Mouse (Mus musculus): ENCODE data around the gene Plod2.

Plod2 gene

GRCm38 (mm10) chr9:92555006-92555958 lies 13.3 kb downstream of the Plod2 start:
- no peak for DNase-seq (ENCODE audit: low read depth, low spot score)

GRCm38 (mm10) chr9:92559750-92560149 lies 17.7 kb downstream of the Plod2 start:
- no peak for DNase-seq (ENCODE audit: low read depth, low spot score)

- DNase-seq (ENCODE audit: low read depth, low spot score) = no peak
These were observed 19.0 kb downstream of the Plod2 start for GRCm38 (mm10) chr9:92560840-92561547.

- DNase-seq (ENCODE audit: low read depth, low spot score) = no peak
These were observed 20.4 kb downstream of the Plod2 start for GRCm38 (mm10) chr9:92562416-92562815.

- no peak for DNase-seq (ENCODE audit: low read depth, low spot score)
These were observed 21.3 kb downstream of the Plod2 start for GRCm38 (mm10) chr9:92563306-92563705.

GRCm38 (mm10) chr9:92564391-92564790 lies 22.4 kb downstream of the Plod2 start:
- DNase-seq (ENCODE audit: low read depth, low spot score) = no peak

GRCm38 (mm10) chr9:92566234-92566633 lies 24.2 kb downstream of the Plod2 start:
- no peak for DNase-seq (ENCODE audit: low read depth, low spot score)

GRCm38 (mm10) chr9:92567474-92567873 lies 25.5 kb downstream of the Plod2 start:
- no peak for DNase-seq (ENCODE audit: low read depth, low spot score)

- DNase-seq (ENCODE audit: low read depth, low spot score) = no peak
These were observed 26.8 kb downstream of the Plod2 start for GRCm38 (mm10) chr9:92568798-92569197.

GRCm38 (mm10) chr9:92572376-92573108 lies 30.5 kb downstream of the Plod2 start:
- no peak for DNase-seq (ENCODE audit: low read depth, low spot score)

- DNase-seq (ENCODE audit: low read depth, low spot score) = no peak
These were observed 41.9 kb downstream of the Plod2 start for GRCm38 (mm10) chr9:92583876-92584275.

- no peak for DNase-seq (ENCODE audit: low read depth, low spot score)
These were observed 44.0 kb downstream of the Plod2 start for GRCm38 (mm10) chr9:92586025-92586424.

GRCm38 (mm10) chr9:92587391-92587790 lies 45.4 kb downstream of the Plod2 start:
- DNase-seq (ENCODE audit: low read depth, low spot score) = no peak

- DNase-seq (ENCODE audit: low read depth, low spot score) = no peak
These were observed 46.2 kb downstream of the Plod2 start for GRCm38 (mm10) chr9:92588226-92588625.

- no peak for DNase-seq (ENCODE audit: low read depth, low spot score)
These were observed 47.0 kb downstream of the Plod2 start for GRCm38 (mm10) chr9:92589021-92589420.

GRCm38 (mm10) chr9:92591482-92591881 lies 49.5 kb downstream of the Plod2 start:
- DNase-seq (ENCODE audit: low read depth, low spot score) = no peak

GRCm38 (mm10) chr9:92592757-92593156 lies 50.7 kb downstream of the Plod2 start:
- DNase-seq (ENCODE audit: low read depth, low spot score) = no peak

GRCm38 (mm10) chr9:92594491-92594890 lies 52.5 kb downstream of the Plod2 start:
- DNase-seq (ENCODE audit: low read depth, low spot score) = no peak

GRCm38 (mm10) chr9:92595296-92595695 lies 53.3 kb downstream of the Plod2 start:
- no peak for DNase-seq (ENCODE audit: low read depth, low spot score)

GRCm38 (mm10) chr9:92596916-92597547 lies 55.0 kb downstream of the Plod2 start:
- DNase-seq (ENCODE audit: low read depth, low spot score) = no peak

GRCm38 (mm10) chr9:92597776-92598175 lies 55.8 kb downstream of the Plod2 start:
- no peak for DNase-seq (ENCODE audit: low read depth, low spot score)

All from CD4-positive, CD25-positive, alpha-beta regulatory T cell, adult 2 months (primary cell).